Mouse (Mus musculus) limb, embryonic 11.5 days (tissue): ENCODE measurements at regions not wholly inside any gene's neighbourhood (a gene's known extent, or its start where the extent isn't known, plus 50 kb on each side); places are given as distances from the start of the nearest gene placed in this dataset.
A peak's percentile ranks its signal among the peaks of the same experiment; 100 is the strongest.

Experiments used
- ATAC-seq: fragments of 200-750 bp; cut with Nextera tagmentation; 2 replicates; pipeline ENCODE4 v1.8.0; 2017; ENCODE audit warnings: low read depth; ENCODE audit not compliant: insufficient number of reproducible peaks, low FRiP score, low TSS enrichment
- DNase-seq: peaks from one replicate; pipeline ENCODE4 v3.0.0-alpha.2; 2015; ENCODE audit warnings: low spot score
- H3K27ac ChIP-seq: fragments of 300-500 bp; sonication (generic); replicated peaks from 2 replicates; pipeline ENCODE4 v1.5.1; 2014; ENCODE audit warnings: low read depth, mild to moderate bottlenecking, low read length
- H3K27me3 ChIP-seq: fragments of 300-500 bp; sonication (generic); 2 replicates; pipeline ENCODE4 v1.6.1; 2014; ENCODE audit warnings: mild to moderate bottlenecking, low read length, mixed read lengths; ENCODE audit not compliant: control insufficient read depth, insufficient read depth
- H3K36me3 ChIP-seq: fragments of 300-500 bp; sonication (generic); 2 replicates; pipeline ENCODE4 v1.6.1; 2014; ENCODE audit warnings: mild to moderate bottlenecking, low read length, moderate library complexity, mixed read lengths; ENCODE audit not compliant: control insufficient read depth, insufficient read depth
- H3K4me1 ChIP-seq: fragments of 300-500 bp; sonication (generic); 2 replicates; pipeline ENCODE4 v1.6.1; 2014; ENCODE audit warnings: low read length, mixed read lengths; ENCODE audit not compliant: control insufficient read depth, insufficient read depth
- H3K4me2 ChIP-seq: fragments of 300-500 bp; sonication (generic); 2 replicates; pipeline ENCODE4 v1.6.1; 2014; ENCODE audit warnings: low read depth, mild to moderate bottlenecking, moderate library complexity; ENCODE audit not compliant: severe bottlenecking
- H3K4me3 ChIP-seq: fragments of 300-500 bp; sonication (generic); 2 replicates; pipeline ENCODE4 v1.5.1; 2014; ENCODE audit warnings: low read depth, low read length
- H3K9ac ChIP-seq: fragments of 300-500 bp; sonication (generic); 2 replicates; pipeline ENCODE4 v1.6.1; 2014; ENCODE audit warnings: mild to moderate bottlenecking, low read length
- H3K9me3 ChIP-seq: fragments of 300-500 bp; sonication (generic); 2 replicates; pipeline ENCODE4 v1.6.1; 2016; ENCODE audit warnings: low read length; ENCODE audit not compliant: control insufficient read depth
- WGBS: fragments of 180-500 bp; shearing (Covaris S2); extraction: QIAGEN DNeasy Blood & Tissue Kit; methylation state at CpG from one replicate; pipeline ENCODE4 v1.1.7; 2014; 5-methylcytosine and 5-hydroxymethylcytosine counted together

GRCm38 (mm10) chr13:105377038-105377437 lies 66.4 kb upstream of the Htr1a start:
- 29% methylated on average over 2 of the region's 2 CpGs for WGBS
- Histone ChIP-seq H3K4me1 (no peaks in the 10 kb centered on the region), H3K4me3 (no peak overlapping the region), H3K4me2 (no peak overlapping the region), H3K36me3 (no peaks in the 10 kb centered on the region), H3K9me3 (no peaks in the 10 kb centered on the region), H3K27ac (no peak overlapping the region), H3K27me3 (no peaks in the 10 kb centered on the region), H3K9ac (no peak overlapping the region)
- DNase-seq: peak; percentile 69
- ATAC-seq: peak; percentile 80; the same call in 1 of the 2 replicates

GRCm38 (mm10) chr13:105378587-105378986 lies 64.9 kb upstream of the Htr1a start:
- Histone ChIP-seq H3K4me3 (no peak overlapping the region), H3K9me3 (no peaks in the 10 kb centered on the region), H3K27ac (no peak overlapping the region), H3K4me2 (no peak overlapping the region), H3K4me1 (no peaks in the 10 kb centered on the region), H3K9ac (no peak overlapping the region), H3K36me3 (no peaks in the 10 kb centered on the region), H3K27me3 (no peaks in the 10 kb centered on the region)
- no peak for DNase-seq
- 85% methylated on average over 9 of the region's 9 CpGs for WGBS
- ATAC-seq: no peak

GRCm38 (mm10) chr13:105387016-105387772 lies 56.2 kb upstream of the Htr1a start:
- H3K27ac ChIP-seq: no peak overlapping the region
- ATAC-seq (no peak), DNase-seq (no peak)
- WGBS: 65% methylated on average over 4 of the region's 4 CpGs
- H3K9me3 ChIP-seq: no peaks in the 10 kb centered on the region
- H3K4me1 ChIP-seq: no peaks in the 10 kb centered on the region
- no peak overlapping the region for H3K4me2 ChIP-seq
- H3K9ac ChIP-seq: no peak overlapping the region
- H3K36me3 ChIP-seq: no peaks in the 10 kb centered on the region
- H3K4me3 ChIP-seq: no peak overlapping the region
- H3K27me3 ChIP-seq: no peaks in the 10 kb centered on the region
